Mouse (Mus musculus) ES-E14 (cell line): ENCODE data around the gene Cttn. TPM values are rescaled to one million over a fixed set of nuclear protein-coding genes. Genes with fewer than 3 reads are reported as not detected.

Experiments
- DNase-seq: peaks from one replicate; pipeline ENCODE4 v3.0.0-alpha.2; 2013; ENCODE audit warnings: low read depth, low spot score
- H3K27ac ChIP-seq: 2 replicates; pipeline ENCODE4 v1.5.1; 2012; ENCODE audit warnings: low read depth, mild to moderate bottlenecking, low read length, moderate library complexity, mixed read lengths; ENCODE audit not compliant: poor library complexity, insufficient read depth, severe bottlenecking
- H3K36me3 ChIP-seq: 2 replicates; pipeline ENCODE4 v1.6.1; 2012; ENCODE audit warnings: mild to moderate bottlenecking, low read length, moderate library complexity, mixed read lengths; ENCODE audit not compliant: control insufficient read depth, poor library complexity, insufficient read depth, severe bottlenecking
- H3K4me1 ChIP-seq, 2 experiments: fragments of 150-350 bp in 1 of 2; sonication (generic) in 1 of 2; 2 replicates each; pipeline ENCODE4 v1.6.1; 2012; ENCODE audit warnings: low read length in 2 of 2, mild to moderate bottlenecking in 1 of 2, mixed read lengths in 1 of 2; ENCODE audit not compliant: control insufficient read depth in 2 of 2, insufficient read depth in 2 of 2, poor library complexity in 1 of 2
- H3K4me3 ChIP-seq, 2 experiments: fragments of 150-350 bp in 1 of 2; sonication (generic) in 1 of 2; 2 replicates each; pipeline ENCODE4 v1.5.1; 2012; ENCODE audit warnings: low read length in 2 of 2, low read depth in 1 of 2, mild to moderate bottlenecking in 1 of 2, mixed read lengths in 1 of 2; ENCODE audit not compliant: insufficient read depth in 1 of 2, poor library complexity in 1 of 2, severe bottlenecking in 1 of 2
- H3K9ac ChIP-seq: 2 replicates; pipeline ENCODE4 v1.6.1; 2012; ENCODE audit warnings: low read depth, mild to moderate bottlenecking, low read length, mixed read lengths; ENCODE audit not compliant: poor library complexity, insufficient read depth, severe bottlenecking
- H3K9me3 ChIP-seq: fragments of 150-350 bp; sonication (generic); 2 replicates; pipeline ENCODE4 v1.6.1; 2012; ENCODE audit warnings: low read depth, mild to moderate bottlenecking, low read length; ENCODE audit not compliant: control insufficient read depth, insufficient read depth
- CHD2 ChIP-seq: IDR thresholded peaks from 2 replicates; pipeline ENCODE4 v1.6.1; 2014; ENCODE audit warnings: mild to moderate bottlenecking, low read depth, low read length, inconsistent platforms
- HCFC1 ChIP-seq: IDR thresholded peaks from 2 replicates; pipeline ENCODE4 v1.6.1; 2012; ENCODE audit warnings: low read length, inconsistent platforms, borderline replicate concordance; ENCODE audit not compliant: insufficient read depth
- MAFK ChIP-seq: IDR thresholded peaks from 2 replicates; pipeline ENCODE4 v1.6.1; 2014; ENCODE audit warnings: mild to moderate bottlenecking, low read depth, low read length, inconsistent platforms; ENCODE audit not compliant: insufficient read depth
- ZC3H11A ChIP-seq: IDR thresholded peaks from 2 replicates; pipeline ENCODE4 v1.6.1; 2012; ENCODE audit warnings: low read depth, mild to moderate bottlenecking, inconsistent platforms, low read length, borderline replicate concordance
- ZNF384 ChIP-seq: IDR thresholded peaks from 2 replicates; pipeline ENCODE4 v1.6.1; 2012; ENCODE audit warnings: low read depth, low read length, inconsistent platforms
- in situ Hi-C, 2 experiments: fragments of 600-800 bp; cut with MboI; formaldehyde crosslinking; loops; one replicate each; pipeline ENCODE4 v1.15.1; 2025; ENCODE audit warnings: low sequenced_read_pairs in 2 of 2, inconsistent platforms in 1 of 2; ENCODE audit not compliant: unreplicated experiment in 2 of 2
- total RNA-seq: library from RNA; depleted of rRNA; stranded (reverse); fragments of 300-350 nt; gene quantifications from 2 replicates; pipeline ENCODE4 v1.2.3, GENCODE M21; 2012

The Cttn gene
- total RNA-seq, 1 experiment, result 113 TPM

DNA sequence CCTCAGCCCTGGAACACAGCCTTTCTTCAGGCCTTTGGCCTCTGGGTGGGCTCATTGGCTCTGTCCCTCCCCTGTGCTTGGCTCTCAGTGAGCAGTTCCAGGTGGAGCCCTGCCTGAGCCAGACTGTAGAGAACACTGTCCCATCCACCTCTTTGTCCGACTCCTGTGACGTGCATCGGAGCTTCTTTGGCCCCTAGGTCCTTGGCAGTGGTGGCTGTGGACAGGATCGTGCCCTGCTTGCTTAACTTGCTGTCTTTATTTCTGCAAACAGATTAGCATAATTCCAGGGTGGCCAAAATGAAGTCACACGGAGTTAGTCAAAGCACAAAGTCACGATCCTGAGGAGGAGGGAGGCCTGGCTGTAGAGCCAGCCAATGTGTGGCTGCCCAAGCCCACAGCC is 49.3 kb downstream of the Cttn start:
- no peaks in the 10 kb centered on the region for H3K9me3 ChIP-seq
- H3K9ac ChIP-seq, result no peak overlapping the region
- in situ Hi-C loops, result loop anchor here in 1 of 2 experiments (10.0 kb wide), 1 partner anchor 207 kb away; no protein-coding TSS in a partner anchor
- H3K27ac ChIP-seq, result no peak overlapping the region
- peaks cover 0 to 9% of the 10 kb centered on the region in 2 experiments; a peak in 1 of 4 replicates for H3K4me1 ChIP-seq
- H3K4me3 ChIP-seq, result no peak overlapping the region
- H3K36me3 ChIP-seq, result no peaks in the 10 kb centered on the region
- TF ChIP-seq ZC3H11A, result no peak
- no peak for TF ChIP-seq MAFK
- TF ChIP-seq ZNF384, result no peak
- no peak for TF ChIP-seq CHD2
- no peak for TF ChIP-seq HCFC1
- DNase-seq, result no peak

DNA sequence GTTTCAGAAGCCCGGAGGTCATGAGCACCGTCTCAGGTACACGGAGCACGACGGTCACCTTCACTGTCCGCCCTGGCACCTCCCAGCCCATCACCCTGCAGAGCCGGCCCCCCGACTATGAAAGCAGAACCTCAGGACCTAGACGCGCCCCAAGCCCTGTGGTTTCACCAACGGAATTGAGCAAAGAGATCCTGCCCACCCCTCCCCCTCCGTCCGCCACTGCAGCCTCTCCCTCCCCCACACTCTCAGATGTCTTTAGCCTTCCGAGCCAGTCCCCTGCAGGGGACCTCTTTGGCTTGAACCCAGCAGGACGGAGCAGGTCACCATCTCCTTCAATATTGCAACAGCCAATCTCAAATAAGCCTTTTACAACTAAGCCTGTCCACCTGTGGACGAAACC is 50.3 kb downstream of the Cttn start:
- DNase-seq, result no peak
- no peak overlapping the region for H3K4me3 ChIP-seq
- TF ChIP-seq ZNF384 (no peak), CHD2 (no peak), MAFK (no peak), ZC3H11A (no peak)
- no peak overlapping the region for H3K9ac ChIP-seq
- no peaks in the 10 kb centered on the region for H3K36me3 ChIP-seq
- in situ Hi-C loops, result loop anchor here in 1 of 2 experiments (10.0 kb wide), 1 partner anchor 206 kb away; no protein-coding TSS in a partner anchor
- peaks cover 0 to 10% of the 10 kb centered on the region in 2 experiments; a peak in 1 of 4 replicates for H3K4me1 ChIP-seq
- no peak overlapping the region for H3K27ac ChIP-seq
- no peaks in the 10 kb centered on the region for H3K9me3 ChIP-seq

DNA sequence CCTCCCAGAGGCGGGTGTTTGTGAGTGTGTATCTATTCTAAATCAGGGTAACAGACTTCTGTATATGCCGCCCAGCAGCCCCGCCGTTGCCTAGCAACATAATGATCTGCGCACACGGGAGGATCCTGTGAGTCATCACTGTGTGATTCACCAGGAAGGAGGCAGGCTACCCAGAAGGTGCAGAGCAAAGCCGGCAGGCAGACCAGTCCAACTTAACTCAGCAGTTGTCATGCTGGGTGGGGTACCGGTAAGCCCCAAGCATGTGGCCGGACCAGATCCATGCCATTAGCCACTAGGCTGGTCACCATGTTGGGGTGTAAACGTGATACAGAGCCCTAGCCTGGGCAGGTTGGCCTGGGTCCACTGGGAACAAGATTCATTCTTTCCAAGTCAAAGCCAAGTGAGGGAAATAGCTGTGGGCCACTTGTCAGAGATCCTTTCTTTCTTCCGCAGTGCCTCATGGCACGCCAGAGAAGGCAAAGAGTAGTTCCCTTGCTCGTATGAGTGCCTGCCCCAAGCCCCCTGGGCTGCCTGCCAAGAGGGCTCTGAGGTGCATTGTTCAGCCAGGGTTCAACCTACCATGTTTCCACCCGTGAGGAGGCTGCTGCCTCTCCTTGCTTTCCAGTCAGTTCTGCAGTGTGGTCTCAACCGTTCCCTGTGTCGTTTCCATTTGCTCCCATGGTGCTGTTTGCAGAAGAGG is 53.0 kb downstream of the Cttn start:
- TF ChIP-seq HCFC1 (no peak), CHD2 (no peak), MAFK (no peak), ZC3H11A (no peak), ZNF384 (no peak)
- Histone ChIP-seq H3K4me1 (peaks cover 0 to 18% of the 10 kb centered on the region in 2 experiments; a peak in 1 of 4 replicates), H3K9me3 (no peaks in the 10 kb centered on the region), H3K27ac (no peak overlapping the region), H3K36me3 (no peaks in the 10 kb centered on the region), H3K9ac (no peak overlapping the region), H3K4me3 (no peak overlapping the region; a peak in 1 of 4 replicates)
- DNase-seq, result no peak
- in situ Hi-C loops, result no loop called here

DNA sequence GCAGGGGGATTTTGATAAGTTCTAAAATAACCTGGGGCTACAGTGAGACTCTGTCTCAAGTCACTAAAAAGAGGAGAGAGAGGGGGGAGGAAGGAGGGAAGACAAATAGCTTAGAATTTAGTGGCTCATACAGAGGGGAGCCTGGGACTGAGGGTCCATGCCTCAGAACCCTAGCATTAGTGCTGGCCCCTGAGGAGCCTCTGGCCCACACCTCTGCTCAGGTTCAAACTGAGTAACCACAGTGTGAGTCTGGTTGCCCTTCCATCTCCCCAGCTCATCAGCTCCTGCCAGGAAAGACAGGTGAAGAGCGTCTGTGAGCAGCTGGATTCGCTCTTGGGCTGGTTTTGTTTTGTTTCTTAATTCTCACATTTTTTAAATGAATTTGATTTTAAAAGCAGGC is 53.6 kb downstream of the Cttn start:
- no peaks in the 10 kb centered on the region for H3K9me3 ChIP-seq
- TF ChIP-seq HCFC1 (no peak), ZNF384 (no peak), ZC3H11A (no peak), CHD2 (no peak), MAFK (no peak)
- H3K4me1 ChIP-seq, result peaks cover 0 to 18% of the 10 kb centered on the region in 2 experiments; a peak in 1 of 4 replicates
- H3K4me3 ChIP-seq, result no peak overlapping the region
- no peaks in the 10 kb centered on the region for H3K36me3 ChIP-seq
- in situ Hi-C loops, result no loop called here
- DNase-seq, result no peak
- H3K9ac ChIP-seq, result no peak overlapping the region
- H3K27ac ChIP-seq, result no peak overlapping the region
